Mouse (Mus musculus): Measurements from ENCODE around the gene Tnfrsf11a. TPM values are rescaled to one million over a fixed set of nuclear protein-coding genes. Genes with fewer than 3 reads are reported as not detected.

Gene Tnfrsf11a
- polyA plus RNA-seq, 1 experiment from 2014 or later = 0.49 TPM

DNA sequence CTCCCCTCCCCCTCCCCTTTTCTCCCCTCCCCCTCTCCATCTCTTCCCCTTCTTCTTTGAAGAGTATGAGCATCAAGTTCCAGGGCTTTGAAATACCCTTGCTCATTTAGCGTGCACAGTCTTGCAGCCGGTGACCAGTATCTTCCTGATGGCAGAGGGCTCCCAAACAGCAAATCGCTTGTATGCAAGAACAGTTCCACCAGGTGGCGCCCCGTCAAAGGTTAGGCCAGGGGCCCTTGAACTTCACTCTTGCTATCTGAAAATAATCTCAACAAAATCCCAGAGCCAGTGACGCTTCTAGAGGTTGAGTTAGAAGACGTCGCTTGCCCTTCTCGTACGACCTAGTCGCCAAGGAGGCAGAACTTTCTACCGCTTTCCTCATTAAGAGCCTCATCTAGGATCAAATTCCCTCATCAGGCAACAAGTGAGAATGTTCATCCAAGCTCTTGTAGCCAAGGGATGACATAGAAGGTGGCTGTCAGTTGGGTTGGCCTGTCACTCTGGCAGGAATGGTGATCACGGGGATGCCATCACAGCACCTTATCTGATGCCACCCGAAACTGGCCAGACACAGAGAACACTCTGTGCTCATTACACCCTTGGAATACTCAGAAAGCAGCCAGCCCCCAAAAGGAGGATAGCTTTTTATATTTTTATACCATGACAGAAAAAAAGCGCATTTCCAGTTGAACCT, 110.7 kb downstream of the Tnfrsf11a start:
- Histone ChIP-seq H3K27ac (replicated peaks) (no peak overlapping the region), H3K4me1 (no peaks in the 10 kb centered on the region), H3K27me3 (replicated peaks; ENCODE audit: low read depth, poor library complexity, severe bottlenecking) (no peaks in the 10 kb centered on the region), H3K9me3 (no peaks in the 10 kb centered on the region), H3K36me3 (replicated peaks) (no peaks in the 10 kb centered on the region), H3K4me3 (no peak overlapping the region)
- 35% methylated on average over 15 of the region's 15 CpGs for WGBS
- peak; percentile 86 for DNase-seq (ENCODE audit: low spot score)

DNA sequence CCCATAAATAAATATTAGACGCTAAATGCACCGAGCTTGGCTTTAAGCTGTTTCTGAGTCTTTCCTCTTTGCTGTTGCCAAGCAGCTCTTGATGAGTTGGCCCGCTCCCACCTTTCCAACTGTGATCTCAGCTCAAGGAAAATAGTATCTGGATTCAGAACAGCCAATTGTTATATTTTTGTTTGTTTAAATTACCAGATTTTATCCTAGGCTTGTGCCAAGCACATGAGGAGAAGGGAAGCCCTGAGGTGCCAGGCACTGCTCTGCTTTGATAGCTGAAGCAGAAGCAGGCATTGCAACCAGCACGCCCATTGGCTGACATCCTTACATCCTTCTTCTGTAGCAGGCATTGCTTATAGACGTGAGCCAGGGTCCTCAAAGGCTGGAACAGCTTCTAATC, 114.5 kb downstream of the Tnfrsf11a start:
- no peak overlapping the region for H3K4me3 ChIP-seq
- no peak overlapping the region for H3K27ac ChIP-seq (replicated peaks)
- H3K4me1 ChIP-seq = no peaks in the 10 kb centered on the region
- no peaks in the 10 kb centered on the region for H3K36me3 ChIP-seq (replicated peaks)
- 84% methylated on average over 5 of the region's 5 CpGs for WGBS
- H3K9me3 ChIP-seq = no peaks in the 10 kb centered on the region
- H3K27me3 ChIP-seq (replicated peaks; ENCODE audit: low read depth, poor library complexity, severe bottlenecking) = no peaks in the 10 kb centered on the region
- DNase-seq (ENCODE audit: low spot score) = no peak

Other genes starting within 250 kb of the Tnfrsf11a start
- 12.8 and 13.6 TPM in 2 replicates for gene Pign, start 117.0 kb upstream of the Tnfrsf11a start, polyA plus RNA-seq (2016; fragmentation: Nextera tagmentation; extraction: Ambion mirVana)
- 22.2 and 23.2 TPM in 2 replicates for gene Relch, start 116.9 kb upstream of the Tnfrsf11a start, polyA plus RNA-seq (2016; fragmentation: Nextera tagmentation; extraction: Ambion mirVana)
- gene Zcchc2, start 209.7 kb downstream of the Tnfrsf11a start, polyA plus RNA-seq (2016; fragmentation: Nextera tagmentation; extraction: Ambion mirVana) = 1.9 and 2.3 TPM in 2 replicates